Mouse (Mus musculus): ENCODE measurements at regions not wholly inside any gene's neighbourhood (a gene's known extent, or its start where the extent isn't known, plus 50 kb on each side); places are given as distances from the start of the nearest gene placed in this dataset.

DNA sequence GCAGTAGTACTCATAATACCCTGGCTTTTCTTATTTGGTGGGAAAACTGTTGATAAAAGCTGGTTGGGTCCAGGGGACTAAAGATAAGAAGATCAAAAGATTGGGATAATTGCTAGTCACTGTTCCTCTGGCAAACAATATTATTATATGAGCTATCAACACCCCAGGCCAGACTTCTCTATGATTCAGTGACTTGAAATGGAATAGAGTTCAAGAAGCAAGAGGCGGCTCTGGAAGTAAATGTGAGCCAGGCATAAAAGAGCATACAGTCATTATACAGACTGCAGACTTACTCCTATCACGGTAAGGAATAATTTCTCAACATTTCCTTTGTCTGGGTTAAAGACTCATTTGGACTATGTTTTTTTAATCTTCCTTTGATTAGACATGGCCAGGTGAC is 278.5 kb upstream of the Acvr2a start:
- H3K9ac ChIP-seq (ENCODE audit: low read depth, low read length), result no peak overlapping the region
- no peak overlapping the region for H3K27ac ChIP-seq (ENCODE audit: low read length)
- no peaks in the 10 kb centered on the region for H3K9me3 ChIP-seq (replicated peaks; ENCODE audit: control insufficient read depth, low read length)
- H3K4me2 ChIP-seq (ENCODE audit: low read depth, low read length), result no peak overlapping the region
- H3K4me1 ChIP-seq (ENCODE audit: control insufficient read depth, low read depth, low read length), result no peaks in the 10 kb centered on the region
- ATAC-seq (ENCODE audit: low read depth), result no peak
- H3K27me3 ChIP-seq (ENCODE audit: control insufficient read depth, insufficient read depth, low read depth, low read length), result no peaks in the 10 kb centered on the region
- H3K4me3 ChIP-seq (ENCODE audit: low read depth, low read length), result no peak overlapping the region
- 69% methylated on average over 2 of the region's 2 CpGs for WGBS (ENCODE audit: insufficient replicate concordance)
- no peaks in the 10 kb centered on the region for H3K36me3 ChIP-seq (ENCODE audit: control insufficient read depth, insufficient read depth)

- WGBS (ENCODE audit: insufficient replicate concordance), result 48% methylated on average over 4 of the region's 4 CpGs
- no peak for ATAC-seq (ENCODE audit: low read depth)
- Histone ChIP-seq H3K27ac (ENCODE audit: low read length) (no peak overlapping the region), H3K36me3 (ENCODE audit: control insufficient read depth, insufficient read depth) (no peaks in the 10 kb centered on the region), H3K4me1 (ENCODE audit: control insufficient read depth, low read depth, low read length) (no peaks in the 10 kb centered on the region), H3K27me3 (ENCODE audit: control insufficient read depth, insufficient read depth, low read depth, low read length) (no peaks in the 10 kb centered on the region), H3K4me3 (ENCODE audit: low read depth, low read length) (no peak overlapping the region), H3K9ac (ENCODE audit: low read depth, low read length) (no peak overlapping the region), H3K4me2 (ENCODE audit: low read depth, low read length) (no peak overlapping the region), H3K9me3 (replicated peaks; ENCODE audit: control insufficient read depth, low read length) (no peaks in the 10 kb centered on the region)
Measured at GRCm38 (mm10) chr2:48536930-48537329, 277.0 kb upstream of the Acvr2a start.

GRCm38 (mm10) chr2:48538668-48539341 is 275.1 kb upstream of the Acvr2a start:
- ATAC-seq (ENCODE audit: low read depth), result no peak
- no peaks in the 10 kb centered on the region for H3K36me3 ChIP-seq (ENCODE audit: control insufficient read depth, insufficient read depth)
- H3K9ac ChIP-seq (ENCODE audit: low read depth, low read length), result no peak overlapping the region
- whole genome bisulfite sequencing (ENCODE audit: insufficient replicate concordance), result 71% methylated on average over 13 of the region's 13 CpGs
- H3K4me1 ChIP-seq (ENCODE audit: control insufficient read depth, low read depth, low read length), result no peaks in the 10 kb centered on the region
- no peaks in the 10 kb centered on the region for H3K9me3 ChIP-seq (replicated peaks; ENCODE audit: control insufficient read depth, low read length)
- H3K27me3 ChIP-seq (ENCODE audit: control insufficient read depth, insufficient read depth, low read depth, low read length), result no peaks in the 10 kb centered on the region
- H3K4me2 ChIP-seq (ENCODE audit: low read depth, low read length), result no peak overlapping the region
- H3K27ac ChIP-seq (ENCODE audit: low read length), result no peak overlapping the region
- no peak overlapping the region for H3K4me3 ChIP-seq (ENCODE audit: low read depth, low read length)

DNA sequence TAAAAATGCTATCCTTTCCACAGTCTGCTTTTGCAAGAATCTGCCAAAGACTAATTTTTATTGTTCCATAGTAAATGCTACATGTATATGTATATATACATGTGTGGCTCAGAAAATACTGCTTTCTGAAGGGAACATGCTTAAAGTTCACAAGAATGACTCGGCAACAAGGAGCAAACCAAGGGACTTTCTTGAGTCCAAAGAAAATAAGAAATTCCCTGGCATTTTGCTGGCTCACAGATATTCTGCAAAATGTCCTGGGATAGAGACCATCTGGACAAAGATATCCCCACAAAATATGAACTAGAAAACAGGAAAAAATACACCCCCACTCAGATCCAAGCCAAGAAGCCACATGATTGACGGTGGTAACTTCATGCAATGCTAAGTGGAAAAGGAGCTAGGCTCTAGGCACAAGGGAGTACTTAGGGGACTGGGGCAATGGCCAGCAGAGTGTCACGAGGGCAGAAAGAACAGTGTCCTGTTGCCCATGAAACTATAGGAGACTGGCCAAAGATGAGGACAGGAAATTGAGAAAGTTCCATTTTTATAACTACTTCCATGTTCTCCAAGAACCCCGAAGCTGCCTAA is 274.3 kb upstream of the Acvr2a start:
- Histone ChIP-seq H3K9me3 (replicated peaks; ENCODE audit: control insufficient read depth, low read length) (no peaks in the 10 kb centered on the region), H3K27ac (ENCODE audit: low read length) (no peak overlapping the region)
- WGBS (ENCODE audit: insufficient replicate concordance), result 43% methylated on average over 4 of the region's 4 CpGs

GRCm38 (mm10) chr2:48544377-48544776 is 269.5 kb upstream of the Acvr2a start:
- H3K36me3 ChIP-seq (ENCODE audit: control insufficient read depth, insufficient read depth), result no peaks in the 10 kb centered on the region
- no peaks in the 10 kb centered on the region for H3K9me3 ChIP-seq (replicated peaks; ENCODE audit: control insufficient read depth, low read length)
- no peak overlapping the region for H3K9ac ChIP-seq (ENCODE audit: low read depth, low read length)
- H3K4me3 ChIP-seq (ENCODE audit: low read depth, low read length), result no peak overlapping the region
- no peak for ATAC-seq (ENCODE audit: low read depth)
- no peak overlapping the region for H3K4me2 ChIP-seq (ENCODE audit: low read depth, low read length)
- no peaks in the 10 kb centered on the region for H3K4me1 ChIP-seq (ENCODE audit: control insufficient read depth, low read depth, low read length)
- 66% methylated on average over 4 of the region's 4 CpGs for WGBS (ENCODE audit: insufficient replicate concordance)
- no peak overlapping the region for H3K27ac ChIP-seq (ENCODE audit: low read length)
- H3K27me3 ChIP-seq (ENCODE audit: control insufficient read depth, insufficient read depth, low read depth, low read length), result no peaks in the 10 kb centered on the region

More for the DNA sequence above, 274.3 kb upstream of the Acvr2a start:
- H3K4me1 ChIP-seq (ENCODE audit: control insufficient read depth, low read depth, low read length), result no peaks in the 10 kb centered on the region
- H3K4me2 ChIP-seq (ENCODE audit: low read depth, low read length), result no peak overlapping the region
- H3K27me3 ChIP-seq (ENCODE audit: control insufficient read depth, insufficient read depth, low read depth, low read length), result no peaks in the 10 kb centered on the region
- no peak overlapping the region for H3K9ac ChIP-seq (ENCODE audit: low read depth, low read length)
- ATAC-seq (ENCODE audit: low read depth), result no peak
- no peaks in the 10 kb centered on the region for H3K36me3 ChIP-seq (ENCODE audit: control insufficient read depth, insufficient read depth)
- H3K4me3 ChIP-seq (ENCODE audit: low read depth, low read length), result no peak overlapping the region

GRCm38 (mm10) chr2:48545072-48545471 is 268.8 kb upstream of the Acvr2a start:
- no peak for ATAC-seq (ENCODE audit: low read depth)

GRCm38 (mm10) chr2:48545679-48546078 is 268.2 kb upstream of the Acvr2a start:
- Histone ChIP-seq H3K27me3 (ENCODE audit: control insufficient read depth, insufficient read depth, low read depth, low read length) (no peaks in the 10 kb centered on the region), H3K4me1 (ENCODE audit: control insufficient read depth, low read depth, low read length) (no peaks in the 10 kb centered on the region), H3K4me3 (ENCODE audit: low read depth, low read length) (no peak overlapping the region), H3K27ac (ENCODE audit: low read length) (no peak overlapping the region), H3K36me3 (ENCODE audit: control insufficient read depth, insufficient read depth) (no peaks in the 10 kb centered on the region), H3K4me2 (ENCODE audit: low read depth, low read length) (no peak overlapping the region), H3K9me3 (replicated peaks; ENCODE audit: control insufficient read depth, low read length) (no peaks in the 10 kb centered on the region), H3K9ac (ENCODE audit: low read depth, low read length) (no peak overlapping the region)
- no peak for ATAC-seq (ENCODE audit: low read depth)
- WGBS (ENCODE audit: insufficient replicate concordance), result 28% methylated on average over 4 of the region's 4 CpGs

More at GRCm38 (mm10) chr2:48545072-48545471, 268.8 kb upstream of the Acvr2a start:
- no peaks in the 10 kb centered on the region for H3K9me3 ChIP-seq (replicated peaks; ENCODE audit: control insufficient read depth, low read length)
- H3K27ac ChIP-seq (ENCODE audit: low read length), result no peak overlapping the region
- H3K36me3 ChIP-seq (ENCODE audit: control insufficient read depth, insufficient read depth), result no peaks in the 10 kb centered on the region
- no peaks in the 10 kb centered on the region for H3K4me1 ChIP-seq (ENCODE audit: control insufficient read depth, low read depth, low read length)
- H3K27me3 ChIP-seq (ENCODE audit: control insufficient read depth, insufficient read depth, low read depth, low read length), result no peaks in the 10 kb centered on the region
- no peak overlapping the region for H3K9ac ChIP-seq (ENCODE audit: low read depth, low read length)
- no peak overlapping the region for H3K4me2 ChIP-seq (ENCODE audit: low read depth, low read length)
- 64% methylated on average over 4 of the region's 4 CpGs for WGBS (ENCODE audit: insufficient replicate concordance)
- no peak overlapping the region for H3K4me3 ChIP-seq (ENCODE audit: low read depth, low read length)

DNA sequence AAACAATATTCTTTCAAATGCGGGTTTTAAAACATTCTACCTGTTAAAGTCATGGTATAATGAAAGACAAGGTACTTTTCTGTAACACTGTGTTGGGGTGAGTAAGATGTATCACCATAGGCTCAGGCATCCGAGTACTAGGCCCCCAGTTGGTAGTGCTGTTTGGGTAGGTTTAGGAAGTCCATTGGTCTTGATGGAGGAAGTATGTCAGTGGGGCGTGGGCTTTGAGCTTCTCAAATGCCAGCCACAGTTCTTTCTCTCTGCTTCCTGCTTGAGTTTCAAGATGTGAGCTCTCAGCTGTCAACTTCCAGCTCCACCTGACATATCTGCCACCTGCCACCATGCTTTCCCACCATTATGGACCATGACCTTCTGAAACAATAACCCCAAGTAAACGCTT is 267.7 kb upstream of the Acvr2a start:
- Histone ChIP-seq H3K36me3 (ENCODE audit: control insufficient read depth, insufficient read depth) (no peaks in the 10 kb centered on the region), H3K4me2 (ENCODE audit: low read depth, low read length) (no peak overlapping the region), H3K4me3 (ENCODE audit: low read depth, low read length) (no peak overlapping the region), H3K4me1 (ENCODE audit: control insufficient read depth, low read depth, low read length) (no peaks in the 10 kb centered on the region), H3K9me3 (replicated peaks; ENCODE audit: control insufficient read depth, low read length) (no peaks in the 10 kb centered on the region), H3K27me3 (ENCODE audit: control insufficient read depth, insufficient read depth, low read depth, low read length) (no peaks in the 10 kb centered on the region), H3K9ac (ENCODE audit: low read depth, low read length) (no peak overlapping the region), H3K27ac (ENCODE audit: low read length) (no peak overlapping the region)
- no peak for ATAC-seq (ENCODE audit: low read depth)
- 42% methylated on average over 4 of the region's 4 CpGs for WGBS (ENCODE audit: insufficient replicate concordance)

GRCm38 (mm10) chr2:48556600-48556999 is 257.3 kb upstream of the Acvr2a start:
- H3K9me3 ChIP-seq (replicated peaks; ENCODE audit: control insufficient read depth, low read length), result no peaks in the 10 kb centered on the region
- no peaks in the 10 kb centered on the region for H3K36me3 ChIP-seq (ENCODE audit: control insufficient read depth, insufficient read depth)
- no peak overlapping the region for H3K27ac ChIP-seq (ENCODE audit: low read length)
- 36% methylated on average over 3 of the region's 3 CpGs for WGBS (ENCODE audit: insufficient replicate concordance)
- H3K4me2 ChIP-seq (ENCODE audit: low read depth, low read length), result no peak overlapping the region
- H3K4me1 ChIP-seq (ENCODE audit: control insufficient read depth, low read depth, low read length), result no peaks in the 10 kb centered on the region
- no peak for ATAC-seq (ENCODE audit: low read depth)
- H3K27me3 ChIP-seq (ENCODE audit: control insufficient read depth, insufficient read depth, low read depth, low read length), result no peaks in the 10 kb centered on the region
- no peak overlapping the region for H3K4me3 ChIP-seq (ENCODE audit: low read depth, low read length)
- no peak overlapping the region for H3K9ac ChIP-seq (ENCODE audit: low read depth, low read length)

All from liver, embryonic 16.5 days (tissue).